Mouse (Mus musculus) megakaryocyte-erythroid progenitor cell, adult 5-6 weeks (primary cell): Measurements from ENCODE around the gene Sept4. TPM values are rescaled to one million over a fixed set of nuclear protein-coding genes. Genes with fewer than 3 reads are reported as not detected.

ENCODE experiments used
- ATAC-seq: replicated peaks from 2 replicates; pipeline ENCODE4 v1.8.0; 2016; ENCODE audit warnings: mild to moderate bottlenecking, inconsistent platforms; ENCODE audit not compliant: severe bottlenecking, poor library complexity, low FRiP score, low TSS enrichment
- total RNA-seq, 2 experiments: library from RNA; stranded (forward) in 1 of 2; stranded (reverse) in 1 of 2; fragments of 200-1000, 215-1000 nt in 1 of 2; fragments of >200 nt in 1 of 2; fragmentation: Nextera tagmentation in 1 of 2; gene quantifications; 2 replicates each; pipeline ENCODE4 v1.2.3; 2014 to 2017

Sept4 gene
- total RNA-seq (2014; fragmentation: Nextera tagmentation) (24.5 and 34.8 TPM in 2 replicates), total RNA-seq (2017) (15.0 and 21.6 TPM in 2 replicates)

DNA sequence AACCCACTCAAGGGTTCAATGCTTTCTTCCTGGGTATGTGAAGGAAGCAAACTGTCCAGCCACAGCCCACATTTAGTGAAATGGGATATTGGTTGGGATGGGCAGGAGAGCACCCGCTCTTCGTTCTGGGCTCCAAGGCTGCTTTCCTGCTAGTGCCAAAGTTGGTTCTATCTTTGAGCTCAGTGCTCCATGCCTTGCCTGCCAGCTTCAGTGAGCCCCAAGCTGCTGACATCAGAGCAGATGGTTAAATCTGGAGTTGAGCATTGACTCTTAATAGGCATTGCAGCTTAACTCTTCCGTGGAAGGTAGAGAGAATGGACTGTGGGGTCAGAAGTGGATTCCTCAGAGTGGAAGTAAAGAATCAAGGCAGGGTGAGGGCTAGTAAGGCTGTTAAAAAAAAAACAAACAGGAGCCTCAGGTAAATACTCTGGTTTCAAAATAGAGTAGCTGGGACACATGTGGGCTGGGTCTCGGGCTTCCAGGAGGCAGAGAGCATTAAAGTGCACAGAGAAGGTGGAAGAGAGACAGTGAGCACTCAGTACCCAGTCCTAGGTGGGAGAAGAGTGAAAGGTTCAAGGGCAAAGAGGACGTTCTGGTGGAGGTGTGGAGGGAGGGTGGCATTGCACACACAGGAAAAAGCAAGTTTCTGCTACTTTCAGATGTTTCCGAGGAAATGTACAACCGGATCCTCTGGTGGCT, at the start of gene Sept4:
TSS of gene Sept4 (plus strand) at position 649 of the 699 bp plus-strand sequence.
- ATAC-seq = no peak

DNA sequence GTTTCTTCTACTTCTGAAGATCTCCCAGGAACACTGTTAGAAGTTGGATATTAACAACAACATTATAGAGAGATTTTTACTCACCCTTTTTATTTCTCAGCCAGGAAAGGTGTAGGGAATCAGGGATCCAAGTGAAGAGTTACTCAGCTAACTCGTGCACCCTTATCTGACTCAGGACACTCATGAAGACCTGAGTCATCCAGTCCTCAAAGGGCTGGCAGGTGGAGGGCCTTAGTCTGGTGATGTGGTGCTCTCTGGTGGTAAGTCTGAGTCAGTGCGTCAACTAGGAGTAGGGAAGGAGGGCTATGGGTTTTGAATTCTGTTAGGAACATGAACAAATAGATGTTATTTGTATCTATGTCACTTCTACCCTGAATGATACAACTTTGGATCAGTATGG, 49.4 kb upstream of the Sept4 start:
- peak; percentile 97 for ATAC-seq

DNA sequence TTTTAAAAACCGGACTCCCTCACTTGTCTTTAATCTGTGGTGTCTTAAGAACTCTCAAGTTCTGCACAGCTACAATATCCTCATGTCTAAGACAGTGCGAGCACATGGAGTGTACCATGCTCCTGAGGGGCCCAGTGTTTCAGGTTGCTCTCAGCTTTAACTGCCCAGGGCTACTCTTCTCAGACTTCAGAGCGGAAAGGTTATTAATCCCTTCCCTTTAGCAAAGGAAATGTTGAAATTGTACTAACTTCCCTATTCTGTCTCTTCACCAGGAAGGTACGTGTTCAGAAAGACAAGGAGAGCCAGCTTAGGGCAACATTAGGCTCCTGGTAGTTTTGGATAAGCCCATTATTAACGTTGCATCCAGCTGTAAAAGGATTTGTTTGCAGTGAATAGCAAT, 45.2 kb upstream of the Sept4 start:
- ATAC-seq = no peak

DNA sequence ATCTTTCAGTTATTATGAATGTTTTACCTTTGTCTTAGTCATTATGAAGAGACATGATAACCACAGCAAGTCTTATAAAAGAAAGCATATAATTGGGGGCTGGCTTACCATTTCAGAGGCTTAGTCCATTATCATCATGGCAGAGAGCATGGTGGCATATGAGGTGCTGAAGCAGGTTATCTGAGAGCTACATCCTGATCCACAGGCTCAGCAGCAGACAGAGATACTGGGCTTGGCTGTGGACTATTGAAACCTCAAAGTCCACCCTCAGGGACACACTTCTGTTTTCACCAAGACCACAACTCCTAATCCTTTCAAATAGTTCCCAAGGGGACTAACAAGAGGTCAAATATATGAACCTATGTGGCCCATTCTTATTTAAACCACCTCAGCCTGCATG, 44.7 kb upstream of the Sept4 start:
- ATAC-seq = peak; percentile 68

GRCm38 (mm10) chr11:87524780-87525179, 43.9 kb upstream of the Sept4 start:
- ATAC-seq = no peak

DNA sequence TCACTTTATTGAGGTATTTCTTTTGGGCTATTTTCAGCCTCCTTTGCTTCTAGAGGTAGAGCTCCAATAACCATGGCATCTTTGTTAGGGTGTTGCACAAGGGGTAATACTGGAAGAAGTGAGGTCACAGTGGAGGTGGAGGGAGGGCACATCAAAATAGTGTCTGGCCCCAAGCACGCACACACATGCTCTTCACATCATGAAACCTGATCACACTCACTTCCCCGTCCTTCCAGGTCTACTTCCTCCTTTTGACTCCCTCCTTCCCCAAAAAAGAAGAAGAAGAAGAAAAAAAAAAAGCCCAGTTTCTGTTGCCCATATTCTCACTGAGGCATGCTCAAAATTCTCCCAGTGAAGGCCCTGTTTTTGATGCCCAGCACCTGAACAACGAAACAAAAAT, 41.3 kb upstream of the Sept4 start:
- ATAC-seq = no peak

- 0 out of 2 replicates have a peak, but pooled peaks have one; percentile 67 for ATAC-seq
Observed at GRCm38 (mm10) chr11:87527990-87528389, 40.7 kb upstream of the Sept4 start.

DNA sequence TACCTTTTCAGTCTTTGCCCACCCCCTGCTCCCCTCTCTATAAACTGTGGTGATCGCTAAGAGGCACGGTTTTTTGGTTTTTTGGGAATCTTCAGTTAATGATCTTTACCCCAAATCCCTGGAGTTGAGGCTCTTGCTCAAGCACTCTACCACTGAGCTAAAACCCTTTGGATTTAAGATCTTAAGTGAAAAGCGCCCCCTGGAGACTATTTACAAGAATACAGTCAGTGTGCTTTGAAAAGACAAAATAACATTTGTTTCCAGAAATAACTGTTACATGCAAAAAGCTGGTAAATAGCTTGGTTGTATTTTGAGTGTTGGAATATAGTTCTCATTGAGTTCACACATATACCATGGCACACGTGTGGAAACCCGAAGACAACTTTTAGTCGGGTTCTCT, 37.0 kb upstream of the Sept4 start:
- no peak for ATAC-seq

DNA sequence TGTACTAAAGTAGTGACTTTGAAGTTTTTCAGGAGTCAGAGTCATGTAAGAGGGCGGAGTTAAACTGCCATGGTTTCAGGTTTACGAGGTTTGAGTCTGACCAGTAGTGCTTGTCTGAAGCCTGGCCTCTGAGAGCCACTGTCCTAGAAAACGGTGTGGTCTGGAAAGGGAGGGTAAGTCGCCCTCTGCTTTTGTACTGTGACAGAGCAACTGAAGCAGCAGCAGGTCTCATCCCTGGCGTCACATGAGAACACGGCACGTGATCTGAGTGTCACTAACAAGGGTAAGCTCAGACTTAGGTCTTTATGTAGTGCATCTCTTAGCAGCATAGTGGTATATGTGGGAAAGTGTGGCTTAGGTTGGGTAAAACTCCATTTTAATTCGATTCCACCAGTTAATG, 26.4 kb upstream of the Sept4 start:
- no peak for ATAC-seq

DNA sequence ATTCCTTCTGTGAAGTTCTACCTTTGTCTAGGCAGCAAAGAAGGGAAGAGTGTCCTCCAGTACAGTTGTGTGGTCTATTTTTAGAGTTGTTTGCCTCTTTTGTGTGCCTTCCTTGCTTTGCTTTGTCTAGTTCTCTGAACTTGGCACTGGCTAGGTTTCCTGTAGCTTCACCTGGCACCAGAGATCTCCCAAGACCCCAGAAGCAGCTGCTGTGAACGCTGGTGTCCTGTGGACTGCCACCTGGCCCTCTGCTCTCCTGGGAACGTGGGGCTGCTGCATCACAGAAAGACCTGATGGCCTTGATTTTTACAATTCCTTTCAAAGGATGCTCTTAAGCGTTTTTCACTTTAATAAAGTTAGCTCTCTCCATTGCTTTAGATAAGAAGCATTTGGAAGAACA, 25.8 kb upstream of the Sept4 start:
- no peak for ATAC-seq

GRCm38 (mm10) chr11:87553342-87553741, 15.4 kb upstream of the Sept4 start:
- ATAC-seq = no peak

DNA sequence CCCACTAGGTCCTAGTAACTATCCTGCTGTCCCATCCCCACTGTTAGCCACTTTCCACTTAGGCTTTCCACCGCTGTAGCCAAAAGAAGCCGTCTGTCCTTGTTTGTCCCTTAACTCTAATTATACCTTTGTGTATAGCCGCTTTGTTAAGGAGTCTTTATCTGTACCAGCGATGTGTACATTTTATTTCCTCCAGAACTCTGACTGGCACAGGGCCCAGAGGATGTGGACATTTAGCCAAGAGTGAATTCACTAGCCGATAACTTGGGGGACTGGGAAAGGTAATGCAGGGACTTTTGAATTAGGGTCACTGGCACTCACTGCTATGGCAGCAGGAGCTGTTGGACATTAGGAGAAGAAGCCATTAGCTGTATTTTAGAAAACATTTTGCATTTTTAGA, 14.3 kb upstream of the Sept4 start:
- ATAC-seq = 0 out of 2 replicates have a peak, but pooled peaks have one; percentile 22

GRCm38 (mm10) chr11:87555106-87555703, 13.5 kb upstream of the Sept4 start:
- no peak for ATAC-seq

- ATAC-seq = no peak
Observed at GRCm38 (mm10) chr11:87561208-87561607, 7.5 kb upstream of the Sept4 start.

DNA sequence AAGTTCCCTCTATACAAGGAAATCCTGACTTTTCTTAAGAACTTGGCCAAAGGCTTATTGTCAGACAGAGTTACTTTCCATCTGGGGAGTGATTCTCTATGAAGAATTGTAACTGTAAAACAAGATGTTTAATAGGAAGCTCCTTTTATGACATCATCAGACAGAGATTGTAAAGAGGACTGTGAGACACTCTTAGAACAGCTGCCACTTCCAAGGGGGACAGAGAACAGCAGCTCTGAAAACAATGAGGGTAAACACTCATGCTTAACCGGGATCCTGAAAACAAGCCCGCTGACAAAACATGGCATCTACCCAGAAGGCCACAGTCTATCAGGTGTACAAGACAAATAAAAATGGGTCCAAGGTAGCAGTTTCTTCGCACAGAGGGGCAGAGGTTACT, 2.2 kb upstream of the Sept4 start, which contains the start of gene Gm11492:
TSS of gene Gm11492 (plus strand) at position 153 of the 400 bp plus-strand sequence.
- ATAC-seq = no peak

- ATAC-seq = no peak
Observed at GRCm38 (mm10) chr11:87570743-87571142, 2.0 kb downstream of the Sept4 start.

DNA sequence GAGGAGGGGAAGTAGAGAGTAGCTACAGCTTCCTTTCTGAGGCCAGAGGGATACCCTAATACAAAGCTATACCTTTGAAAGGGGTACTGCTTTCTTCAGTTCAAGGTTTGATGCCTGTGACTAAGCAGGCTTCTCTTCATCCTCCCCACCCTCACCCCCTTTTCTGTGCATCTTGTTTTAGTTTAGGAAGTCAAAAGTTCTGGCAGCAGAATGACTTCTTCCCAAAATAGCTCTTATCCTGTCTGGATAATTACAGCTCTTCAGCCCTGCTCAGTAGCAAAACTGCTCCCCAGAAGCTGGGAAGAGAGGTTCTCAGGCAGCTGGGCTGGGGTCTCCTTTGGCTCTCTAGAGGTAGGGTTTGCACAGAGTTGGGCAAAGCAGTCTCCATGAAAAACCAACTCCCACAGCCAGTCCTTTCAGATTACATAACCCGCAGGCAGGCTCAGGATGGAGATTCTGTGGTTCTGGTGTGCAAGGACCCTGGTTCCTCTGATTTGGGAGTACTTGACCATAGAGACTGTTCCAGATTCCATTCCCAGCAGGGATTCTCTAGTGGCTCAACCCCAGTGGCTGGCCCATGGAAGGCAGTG, 2.8 kb downstream of the Sept4 start:
- no peak for ATAC-seq

- ATAC-seq = no peak
Observed at GRCm38 (mm10) chr11:87573751-87574150, 5.0 kb downstream of the Sept4 start.

DNA sequence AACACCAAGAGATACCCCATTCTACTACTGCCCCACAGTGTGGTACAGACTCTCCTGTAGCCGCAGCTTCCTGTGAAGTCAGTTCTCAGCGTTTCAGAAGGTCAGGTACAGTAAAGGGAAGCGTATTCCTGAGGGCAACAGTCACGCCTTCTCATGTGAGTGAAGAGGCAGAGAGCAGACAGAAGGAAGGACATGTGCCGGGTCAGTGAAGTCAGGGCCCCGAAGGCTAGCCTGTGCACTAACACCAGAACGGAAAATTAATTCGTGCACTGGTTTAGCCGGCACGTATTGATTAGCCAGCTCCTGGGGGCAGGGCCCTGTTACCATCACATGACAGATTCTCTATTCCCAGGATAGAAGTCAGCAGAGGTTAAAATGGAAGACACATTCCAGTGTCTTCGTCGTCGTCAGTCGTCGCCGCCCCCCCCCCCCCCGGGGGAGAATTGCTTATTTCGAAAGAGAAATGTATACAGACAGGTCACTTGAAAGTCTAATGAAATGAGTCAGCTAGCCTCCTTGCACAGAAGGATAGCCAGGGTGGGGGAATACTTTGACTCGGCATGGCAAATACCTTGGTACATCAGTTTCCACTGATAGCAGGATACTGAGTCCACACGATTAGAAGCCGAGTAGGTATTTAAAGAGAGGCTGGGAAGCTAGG, 5.9 kb downstream of the Sept4 start:
- ATAC-seq = no peak

DNA sequence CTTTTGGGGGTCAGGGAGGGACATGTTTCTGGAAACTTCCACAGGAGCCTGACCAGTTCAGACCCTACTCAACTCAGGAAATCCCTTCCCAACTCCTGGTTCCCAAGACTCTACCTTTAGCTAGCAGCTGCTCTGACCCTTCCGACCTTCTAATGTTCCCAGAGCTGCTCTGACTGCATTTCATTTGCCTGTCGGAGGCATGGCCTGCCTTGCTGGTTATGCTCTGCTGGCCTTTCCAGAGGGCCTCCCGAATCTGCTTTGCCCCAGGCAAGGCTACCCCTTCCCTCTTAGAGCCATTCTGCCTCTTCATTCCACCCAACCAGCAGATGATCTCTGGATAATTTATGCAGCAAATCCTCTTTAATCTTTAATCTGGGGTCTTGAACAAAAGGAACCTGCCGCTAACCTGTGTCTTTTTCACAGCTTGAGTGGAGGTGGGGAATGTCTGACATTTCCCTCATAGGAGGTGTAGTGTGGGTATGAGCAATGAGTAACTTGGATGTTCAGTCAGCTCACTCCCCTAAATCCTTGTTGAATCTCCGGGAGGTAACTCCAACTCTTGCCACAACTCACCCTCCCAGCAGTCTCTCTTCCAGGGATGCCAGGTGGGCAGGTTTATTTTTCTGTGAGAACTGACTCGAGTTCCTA, 9.0 kb downstream of the Sept4 start:
- no peak for ATAC-seq
